Mouse (Mus musculus): Measurements from ENCODE around the gene Sash1. TPM values are rescaled to one million over a fixed set of nuclear protein-coding genes. Genes with fewer than 3 reads are reported as not detected.
"Not testable (repeated sequence)": the region's sequence is repeated elsewhere in the genome, so short reads cannot be mapped to it uniquely, and the experiment has no call there.

Gene Sash1
- total RNA-seq, 2 experiments from 2014 or later, result 13.4 to 16.9 TPM

DNA sequence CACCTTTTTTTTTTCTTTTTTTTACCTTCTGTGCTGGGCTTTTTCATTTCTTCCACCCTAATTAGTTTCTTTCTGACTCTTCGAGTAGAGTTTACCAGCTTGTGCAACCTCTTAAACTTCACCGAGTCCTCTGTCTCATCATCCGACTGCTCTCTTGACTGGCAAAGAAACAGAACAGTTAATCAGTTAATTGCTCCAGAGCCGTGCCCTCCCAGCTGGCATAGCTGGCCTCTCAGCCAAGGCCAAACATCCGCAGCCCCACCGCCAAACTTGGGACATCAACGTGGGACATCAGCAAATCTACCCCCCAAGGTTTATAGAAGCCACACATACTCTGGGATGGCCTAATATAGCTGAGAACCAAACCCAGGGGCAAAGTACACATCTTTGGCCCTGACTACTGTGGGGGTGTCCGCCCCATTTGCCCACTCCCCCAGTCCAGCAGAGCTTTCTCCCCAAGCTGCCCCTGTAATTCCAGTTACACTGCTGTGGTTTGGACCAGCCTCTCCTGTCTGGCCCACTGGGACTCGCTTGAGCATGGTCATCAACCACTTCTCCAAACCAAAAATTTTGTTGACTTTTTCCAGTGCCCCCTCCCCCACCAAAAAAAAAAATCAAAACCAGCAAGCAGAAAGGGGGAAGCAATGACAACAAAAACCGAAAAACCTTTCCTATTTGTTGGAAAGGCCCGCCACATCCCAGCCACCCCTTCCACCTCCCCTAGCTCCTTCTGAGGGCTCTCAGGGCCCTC, 129.1 kb downstream of the Sash1 start:
- DNase-seq, result peak; percentile 36

DNA sequence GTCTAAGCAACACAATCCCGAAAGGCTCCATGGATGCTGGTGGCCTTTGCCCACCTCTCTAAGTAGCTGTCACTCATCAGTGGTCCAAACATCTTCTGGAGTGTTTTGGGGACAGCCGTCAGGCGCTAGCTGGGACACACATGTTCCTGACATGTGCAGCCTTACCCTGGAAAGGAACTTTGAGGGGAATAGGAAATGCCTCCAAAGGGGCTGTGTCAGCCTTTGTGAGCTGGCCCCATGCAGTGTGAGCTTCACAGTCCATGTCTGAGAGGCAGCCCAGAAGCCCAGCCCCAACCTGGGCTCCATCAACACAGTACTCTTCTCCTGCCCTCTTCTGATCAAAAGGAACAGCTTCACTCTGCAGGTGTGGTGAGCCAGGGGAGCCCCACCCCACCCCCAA, 132.5 kb downstream of the Sash1 start:
- DNase-seq, result no peak

- peak; percentile 88 for DNase-seq
Observed at GRCm38 (mm10) chr10:8752436-8752835, 133.4 kb downstream of the Sash1 start.

DNA sequence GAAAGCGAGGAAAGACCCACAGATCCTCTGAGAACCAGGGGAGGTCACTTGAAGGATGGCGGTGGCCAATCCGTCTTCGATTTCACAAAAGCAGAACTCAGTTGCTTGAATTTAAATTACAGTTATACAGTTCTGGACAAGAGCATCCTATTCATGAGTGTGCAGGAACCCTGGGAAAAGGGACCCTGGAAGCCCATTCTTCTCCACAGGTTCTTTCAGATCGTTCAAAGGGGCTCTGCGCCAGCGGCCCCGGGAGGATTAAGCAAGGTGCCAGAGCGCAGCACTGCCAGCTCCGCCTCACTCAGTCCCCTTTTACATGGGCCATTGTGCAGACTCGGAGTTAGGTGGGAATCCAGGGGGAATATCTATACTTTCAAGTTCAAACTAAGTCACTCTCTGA, 136.3 kb downstream of the Sash1 start:
- DNase-seq, result no peak

GRCm38 (mm10) chr10:8747450-8748212, 138.2 kb downstream of the Sash1 start:
- no peak for DNase-seq

DNA sequence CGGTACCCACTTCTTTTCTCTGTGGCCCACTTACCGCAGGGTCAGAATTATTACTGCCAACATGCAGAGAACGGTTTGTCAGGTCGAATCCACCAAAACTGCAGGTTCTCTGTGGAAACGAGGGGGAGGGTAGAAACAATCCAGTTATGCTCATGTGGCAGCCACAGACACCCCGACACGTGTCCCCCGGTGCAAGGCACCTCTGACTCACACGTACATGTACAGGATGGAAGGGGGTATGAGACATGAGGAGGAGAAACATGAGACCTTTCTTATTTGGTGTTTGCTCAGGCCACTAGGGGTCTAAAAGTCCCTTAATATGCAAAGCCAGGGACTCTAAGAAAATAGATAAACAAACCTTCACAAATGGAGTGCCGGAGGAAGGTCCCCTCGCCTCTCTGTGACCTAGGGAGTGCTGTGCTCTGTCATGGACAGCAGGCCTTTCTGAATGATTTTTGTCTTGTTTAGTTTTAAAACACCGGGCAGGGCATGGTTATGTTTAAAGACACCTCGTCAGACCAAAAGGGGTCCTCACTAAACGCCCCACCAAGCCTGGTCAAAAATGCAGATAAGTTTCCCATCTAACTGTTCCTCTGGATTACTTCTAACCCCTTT, 139.7 kb downstream of the Sash1 start:
- no peak for DNase-seq

DNA sequence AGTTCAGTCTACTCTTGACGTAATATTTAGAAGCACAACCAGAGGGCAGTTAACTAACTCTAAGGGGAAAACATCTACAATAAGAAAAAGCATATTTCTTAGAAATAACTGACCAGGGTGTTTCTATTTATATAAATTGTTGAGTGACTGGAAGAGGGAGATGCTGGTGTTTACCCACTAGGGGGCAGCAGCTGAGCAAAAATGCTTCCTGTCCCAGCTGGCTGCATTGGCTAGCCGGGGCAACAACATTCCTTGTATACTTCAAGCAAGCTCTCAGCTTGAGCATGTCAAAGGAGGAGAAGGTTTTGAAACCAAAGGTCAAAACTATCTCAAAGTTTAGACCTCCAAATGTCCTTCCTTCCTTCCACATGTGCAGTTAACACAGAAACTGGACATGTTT, 143.0 kb downstream of the Sash1 start:
- peak; percentile 49 for DNase-seq

- no peak for DNase-seq
Observed at GRCm38 (mm10) chr10:8741505-8741904, 144.4 kb downstream of the Sash1 start.

DNA sequence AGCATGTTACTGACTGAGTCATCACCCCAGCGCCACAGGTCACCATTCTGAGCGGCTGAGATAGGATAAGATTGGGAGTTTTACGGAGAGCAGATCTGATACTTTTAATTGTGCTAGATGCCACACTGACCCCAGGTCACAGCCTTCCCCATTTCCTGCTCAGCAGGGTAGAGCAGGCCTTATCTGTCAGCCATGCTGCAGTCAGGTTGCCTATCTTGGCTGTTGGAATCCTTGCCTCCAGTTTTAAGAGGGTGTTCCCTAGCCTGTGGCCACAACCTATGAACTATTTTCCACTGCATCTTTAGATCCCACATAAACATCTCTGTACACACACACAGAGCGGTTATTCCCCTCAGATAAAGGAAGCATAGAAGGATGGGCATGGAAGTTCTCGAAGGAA, 145.1 kb downstream of the Sash1 start:
- no peak for DNase-seq

GRCm38 (mm10) chr10:8729387-8730337, 156.2 kb downstream of the Sash1 start:
- no peak for DNase-seq

DNA sequence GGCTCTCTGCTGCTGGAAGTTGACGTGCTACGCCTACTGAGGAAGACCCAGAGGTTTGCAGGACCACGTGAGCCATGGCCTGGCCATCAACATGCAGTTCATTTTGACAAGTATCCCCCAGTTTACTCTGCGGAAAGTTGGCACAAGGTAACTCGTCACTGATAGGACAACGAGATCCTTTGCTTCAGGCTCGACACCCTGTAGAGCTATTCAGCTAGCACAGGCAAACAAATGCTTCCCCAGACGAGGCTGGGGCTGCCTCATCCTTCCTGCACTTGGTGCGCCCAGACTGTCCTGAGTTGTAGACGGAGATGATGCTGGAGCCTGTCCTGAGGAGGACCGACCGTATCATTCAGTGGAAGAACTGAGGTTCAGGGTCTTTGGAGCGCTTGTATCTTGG, 166.5 kb downstream of the Sash1 start:
- no peak for DNase-seq

GRCm38 (mm10) chr10:8718831-8719230, 167.0 kb downstream of the Sash1 start:
- no peak for DNase-seq

DNA sequence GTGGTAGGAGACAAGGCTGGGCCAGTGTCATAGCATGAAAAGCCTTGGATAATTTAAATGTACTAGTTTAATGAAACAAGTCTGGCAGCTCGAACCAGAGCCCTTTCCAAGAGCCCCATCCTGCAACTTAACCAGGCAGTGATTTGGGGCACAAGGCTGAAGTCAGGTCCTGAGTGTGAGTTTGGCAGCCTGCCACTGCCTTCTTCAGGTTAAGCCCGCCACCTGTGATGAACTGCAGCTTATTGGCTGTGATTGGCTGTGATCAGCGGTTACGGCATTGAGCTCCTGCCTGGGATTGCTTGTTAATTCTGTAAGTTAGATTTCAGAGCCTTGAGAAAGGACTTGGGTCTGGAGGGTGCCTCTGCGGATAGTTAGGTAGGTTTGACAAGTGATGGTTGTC, 168.7 kb downstream of the Sash1 start:
- DNase-seq, result no peak

DNA sequence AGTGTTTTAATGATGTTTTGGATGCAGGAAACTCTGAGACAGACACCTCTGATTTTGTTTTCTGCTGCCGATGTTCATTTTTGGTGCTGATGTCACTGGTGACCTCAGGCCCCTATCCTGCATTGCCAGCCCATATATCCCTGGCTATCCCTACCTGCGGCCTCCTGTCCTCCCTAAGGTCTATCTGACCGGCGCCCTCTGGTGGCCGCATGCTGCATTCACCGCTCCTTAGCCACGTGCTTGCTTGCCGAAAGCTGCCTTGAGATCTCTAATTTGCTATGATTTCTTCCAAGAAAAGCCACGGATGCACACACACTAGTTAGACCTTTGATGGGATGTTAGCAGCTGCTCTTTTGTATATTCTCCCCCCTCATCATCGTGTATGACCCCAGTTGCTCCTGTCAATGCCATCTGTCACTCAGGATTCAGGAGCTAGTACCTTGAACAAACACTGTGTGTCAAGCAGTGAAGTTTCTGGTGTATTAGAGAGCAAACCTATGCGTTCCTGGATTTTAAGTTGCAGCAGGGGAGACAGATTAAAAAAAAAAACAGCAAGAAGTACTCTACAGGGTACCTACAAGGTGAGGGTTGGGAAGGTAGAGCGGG, 170.1 kb downstream of the Sash1 start:
- DNase-seq, result peak; percentile 50

DNA sequence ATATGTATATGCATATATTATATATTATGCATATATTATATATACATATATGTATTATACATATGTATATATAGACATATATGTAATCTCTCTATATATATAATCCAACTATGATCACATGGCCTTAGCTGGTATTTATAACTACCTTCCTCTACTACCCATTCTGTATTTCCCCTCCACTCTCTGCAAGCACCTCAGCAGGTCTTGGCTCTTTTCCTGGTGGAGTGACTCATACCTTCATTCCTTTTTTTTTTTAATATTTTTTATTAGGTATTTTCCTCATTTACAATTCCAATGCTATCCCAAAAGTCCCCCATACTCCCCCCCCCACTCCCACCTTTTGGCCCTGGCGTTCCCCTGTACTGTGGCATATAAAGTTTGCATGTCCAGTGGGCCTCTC, 189.2 kb downstream of the Sash1 start:
- not testable (repeated sequence) for DNase-seq

GRCm38 (mm10) chr10:8693996-8694500, 191.8 kb downstream of the Sash1 start:
- DNase-seq, result no peak

- no peak for DNase-seq
Observed at GRCm38 (mm10) chr10:8693561-8693960, 192.3 kb downstream of the Sash1 start.

DNA sequence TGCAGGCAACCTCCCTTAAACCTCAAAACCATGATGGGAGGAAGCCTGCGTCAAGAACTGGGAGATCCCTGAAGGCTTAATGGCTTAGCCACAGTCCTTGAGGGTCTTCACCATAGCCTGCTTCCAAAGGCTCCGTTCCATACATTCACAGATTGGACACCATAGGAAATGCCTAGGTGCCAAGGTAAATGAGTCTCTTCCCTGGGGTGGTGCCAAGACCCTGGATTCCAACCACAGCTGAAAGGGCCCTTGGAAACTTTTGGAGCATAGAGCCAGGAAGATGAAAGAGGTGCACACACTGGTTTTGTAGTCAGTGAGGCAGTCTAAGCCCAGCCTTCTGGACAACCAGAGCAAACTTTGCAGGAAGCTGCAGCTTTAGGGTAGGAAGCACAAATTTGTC, 193.3 kb downstream of the Sash1 start:
- DNase-seq, result no peak

GRCm38 (mm10) chr10:8686219-8686618, 199.7 kb downstream of the Sash1 start:
- no peak for DNase-seq

GRCm38 (mm10) chr10:8685269-8685668, 200.6 kb downstream of the Sash1 start:
- DNase-seq, result no peak

DNA sequence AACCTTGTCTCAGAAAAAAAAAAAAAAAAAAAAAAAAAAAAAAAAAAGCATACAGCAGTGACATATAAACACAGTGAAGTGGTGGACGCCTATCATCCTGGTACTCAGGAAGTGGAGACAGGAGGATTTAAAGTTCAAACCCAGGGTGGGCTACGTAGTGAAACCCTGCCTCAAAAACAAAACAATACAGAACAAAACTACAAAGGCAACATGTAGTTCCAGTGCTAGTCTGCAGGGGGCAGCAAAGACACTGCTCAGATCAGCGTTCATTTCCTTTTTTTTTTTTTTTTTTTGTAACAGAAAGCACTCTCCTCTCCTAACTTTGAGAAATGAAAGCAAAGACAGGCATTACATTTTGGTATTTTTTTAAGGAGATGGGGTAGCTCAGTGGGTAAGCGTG, 203.0 kb downstream of the Sash1 start:
- DNase-seq, result no peak

All from gastrocnemius, postnatal 25 days (tissue).